Mouse (Mus musculus): ENCODE measurements around the gene Tns4.

DNA sequence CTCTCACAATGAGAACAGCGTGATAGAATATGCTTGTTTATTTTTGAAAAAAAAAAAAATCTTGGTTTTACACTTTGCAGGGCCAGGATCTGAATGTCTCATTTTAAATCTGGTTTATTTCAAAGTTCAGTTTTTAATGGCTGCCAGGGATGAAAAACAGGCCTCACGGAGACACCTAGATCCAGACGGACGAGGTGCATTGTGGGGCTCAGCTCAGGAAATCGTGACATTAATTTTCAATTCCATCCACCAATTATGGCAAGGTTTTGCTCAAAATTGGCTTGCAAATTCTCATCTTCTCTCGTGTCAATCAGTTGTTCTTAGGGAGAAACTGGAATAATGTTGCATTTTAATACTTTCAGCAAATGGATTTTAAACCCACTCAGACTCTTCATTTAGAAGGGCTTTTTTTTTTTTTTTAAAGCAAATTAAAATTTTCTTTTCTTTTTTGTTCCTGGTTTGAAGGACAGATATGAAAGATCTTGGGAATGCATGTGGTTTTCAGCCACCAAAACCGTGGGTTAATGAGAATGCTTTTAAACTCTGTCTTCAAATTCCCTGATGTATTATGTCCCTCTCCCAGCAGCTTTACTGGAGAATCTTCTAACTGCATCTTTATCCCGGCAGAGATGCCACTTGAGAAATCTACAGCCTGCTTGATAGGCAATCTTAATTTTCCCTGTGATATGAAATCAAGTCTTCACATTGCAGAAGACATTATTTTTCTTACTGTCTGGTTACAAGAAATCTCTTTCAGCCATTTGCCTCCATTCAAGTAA is 8.1 kb upstream of the Tns4 start:
- no peak for TF ChIP-seq CTCF (IDR thresholded peaks at IDR 0.05; ENCODE audit: low read depth)
- no peak for TF ChIP-seq EP300 (IDR thresholded peaks at IDR 0.05; ENCODE audit: low read depth)
